Mouse (Mus musculus): ENCODE results near the gene B4galt1. TPM values are rescaled to one million over a fixed set of nuclear protein-coding genes. Genes with fewer than 3 reads are reported as not detected.

The B4galt1 gene
- total RNA-seq, 2 experiments from 2014 or later, result 14.4 to 30.8 TPM

Other genes with a start within 250 kb of the B4galt1 start
- gene Aptx, start 150.8 kb downstream of the B4galt1 start, total RNA-seq (2014; fragmentation: Nextera tagmentation), result 9.3 and 15.6 TPM in 2 replicates
- 14.5 and 16.2 TPM in 2 replicates for gene Aptx, start 150.8 kb downstream of the B4galt1 start, total RNA-seq (2017)
- 141 and 157 TPM in 2 replicates for gene Dnaja1, start 131.9 kb downstream of the B4galt1 start, total RNA-seq (2014; fragmentation: Nextera tagmentation)
- gene Dnaja1, start 131.9 kb downstream of the B4galt1 start, total RNA-seq (2017), result 570 and 579 TPM in 2 replicates
- 78.1 and 94.5 TPM in 2 replicates for gene Smu1, start 96.1 kb downstream of the B4galt1 start, total RNA-seq (2014; fragmentation: Nextera tagmentation)
- gene Smu1, start 96.1 kb downstream of the B4galt1 start, total RNA-seq (2017), result 145 and 151 TPM in 2 replicates
- gene Spink4, start 66.0 kb upstream of the B4galt1 start, total RNA-seq (2014; fragmentation: Nextera tagmentation), result not detected in 2 replicates
- not detected in 2 replicates for gene Spink4, start 66.0 kb upstream of the B4galt1 start, total RNA-seq (2017)
- gene Bag1, start 94.3 kb upstream of the B4galt1 start, total RNA-seq (2014; fragmentation: Nextera tagmentation), result 224 and 246 TPM in 2 replicates
- 650 and 683 TPM in 2 replicates for gene Bag1, start 94.3 kb upstream of the B4galt1 start, total RNA-seq (2017)
- gene Chmp5, start 94.4 kb upstream of the B4galt1 start, total RNA-seq (2014; fragmentation: Nextera tagmentation), result 24.2 and 31.7 TPM in 2 replicates
- 74.8 and 110 TPM in 2 replicates for gene Chmp5, start 94.4 kb upstream of the B4galt1 start, total RNA-seq (2017)
- 75.8 and 103 TPM in 2 replicates for gene Nfx1, start 116.9 kb upstream of the B4galt1 start, total RNA-seq (2014; fragmentation: Nextera tagmentation)
- 74.3 and 77.6 TPM in 2 replicates for gene Nfx1, start 116.9 kb upstream of the B4galt1 start, total RNA-seq (2017)
- gene Aqp7, start 194.1 kb upstream of the B4galt1 start, total RNA-seq (2014; fragmentation: Nextera tagmentation), result not detected in 2 replicates
- not detected in 2 replicates for gene Aqp7, start 194.1 kb upstream of the B4galt1 start, total RNA-seq (2017)
- 1.1 TPM in 1 of 2 replicates, not detected in the other for gene Aqp3, start 244.2 kb upstream of the B4galt1 start, total RNA-seq (2014; fragmentation: Nextera tagmentation)
- 1.2 TPM in 1 of 2 replicates, not detected in the other for gene Aqp3, start 244.2 kb upstream of the B4galt1 start, total RNA-seq (2017)